Mouse (Mus musculus) lung, embryonic 15.5 days (tissue): ENCODE data around the gene Lcat. TPM values are rescaled to one million over a fixed set of nuclear protein-coding genes. Genes with fewer than 3 reads are reported as not detected.

Experiments used
- ATAC-seq: fragments of 200-750 bp; cut with Nextera tagmentation; 2 replicates; pipeline ENCODE4 v1.8.0; 2017; ENCODE audit warnings: moderate number of reproducible peaks, borderline replicate concordance; ENCODE audit not compliant: low FRiP score, low TSS enrichment; ENCODE audit errors: extremely low read depth
- H3K27ac ChIP-seq: fragments of 300-500 bp; sonication (generic); 2 replicates; pipeline ENCODE4 v1.5.1; 2015; ENCODE audit warnings: moderate library complexity, mild to moderate bottlenecking, inconsistent platforms
- H3K27me3 ChIP-seq: fragments of 300-500 bp; sonication (generic); 2 replicates; pipeline ENCODE4 v1.6.1; 2015; ENCODE audit warnings: inconsistent platforms
- H3K36me3 ChIP-seq: fragments of 300-500 bp; sonication (generic); 2 replicates; pipeline ENCODE4 v1.6.1; 2015; ENCODE audit warnings: inconsistent platforms
- H3K4me1 ChIP-seq: fragments of 300-500 bp; sonication (generic); 2 replicates; pipeline ENCODE4 v1.6.1; 2015; ENCODE audit warnings: inconsistent platforms
- H3K4me2 ChIP-seq: fragments of 300-500 bp; sonication (generic); 2 replicates; pipeline ENCODE4 v1.6.1; 2015; ENCODE audit warnings: inconsistent platforms, mild to moderate bottlenecking, moderate library complexity
- H3K4me3 ChIP-seq: fragments of 300-500 bp; sonication (generic); 2 replicates; pipeline ENCODE4 v1.5.1; 2015; ENCODE audit warnings: mild to moderate bottlenecking, inconsistent platforms
- H3K9ac ChIP-seq: fragments of 300-500 bp; sonication (generic); 2 replicates; pipeline ENCODE4 v1.6.1; 2015; ENCODE audit warnings: inconsistent platforms
- H3K9me3 ChIP-seq: fragments of 300-500 bp; sonication (generic); 2 replicates; pipeline ENCODE4 v1.6.1; 2016; ENCODE audit warnings: inconsistent platforms
- WGBS: fragments of 180-500 bp; shearing (Covaris S2); methylation state at CpG from one replicate; pipeline ENCODE4 v1.1.7; 2015; 5-methylcytosine and 5-hydroxymethylcytosine counted together
- polyA plus RNA-seq: library from polyadenylated mRNA; unstranded; fragments of >200 nt; fragmentation: Nextera tagmentation; extraction: Ambion mirVana; gene quantifications from 2 replicates; pipeline ENCODE4 v1.2.1, GENCODE M21; 2015

Gene Lcat
- polyA plus RNA-seq, 1 experiment from 2014 or later, result 1.2 TPM

- no peaks in the 10 kb centered on the region for H3K27me3 ChIP-seq
- no peak overlapping the region for H3K27ac ChIP-seq
- H3K4me1 ChIP-seq, result peaks cover 7% of the 10 kb centered on the region
- peaks cover 48% of the 10 kb centered on the region for H3K36me3 ChIP-seq
- H3K4me2 ChIP-seq, result no peak overlapping the region
- no peak overlapping the region for H3K4me3 ChIP-seq
- no peaks in the 10 kb centered on the region for H3K9me3 ChIP-seq
- WGBS, result 92% methylated on average over 11 of the region's 11 CpGs
- H3K9ac ChIP-seq, result no peak overlapping the region
- no peak for ATAC-seq
Observed at GRCm38 (mm10) chr8:105942026-105942425, 1.2 kb downstream of the Lcat start.

GRCm38 (mm10) chr8:105938306-105938669 lies 4.9 kb downstream of the Lcat start, which contains the start of gene Psmb10:
TSS of gene Psmb10 (minus strand) at chr8:105938444.
- WGBS, result 19% methylated on average over 4 of the region's 4 CpGs
- H3K36me3 ChIP-seq, result peaks cover 11% of the 10 kb centered on the region

GRCm38 (mm10) chr8:105937496-105938305 lies 5.5 kb downstream of the Lcat start:
- peak overlapping the region; percentile 88 for H3K27ac ChIP-seq
- 0 out of 2 replicates have a peak, but pooled peaks cover 6% of the 10 kb centered on the region for H3K36me3 ChIP-seq
- H3K27me3 ChIP-seq, result no peaks in the 10 kb centered on the region
- WGBS, result under 1% methylated on average over 33 of the region's 33 CpGs
- peak overlapping the region; percentile 91 for H3K4me3 ChIP-seq
- 0 out of 2 replicates have a peak, but pooled peaks have one; percentile 9 for ATAC-seq
- no peaks in the 10 kb centered on the region for H3K9me3 ChIP-seq
- peak overlapping the region; percentile 95 for H3K4me2 ChIP-seq
- H3K4me1 ChIP-seq, result peaks cover 16% of the 10 kb centered on the region
- H3K9ac ChIP-seq, result peak overlapping the region; percentile 74

More at GRCm38 (mm10) chr8:105938306-105938669, 4.9 kb downstream of the Lcat start, which contains the start of gene Psmb10:
- no peaks in the 10 kb centered on the region for H3K27me3 ChIP-seq
- H3K4me2 ChIP-seq, result peak within 1 kb of the TSS; percentile 95
- H3K4me1 ChIP-seq, result peaks cover 16% of the 10 kb centered on the region
- peak within 1 kb of the TSS; percentile 91 for H3K4me3 ChIP-seq
- ATAC-seq, result no peak
- H3K9me3 ChIP-seq, result no peaks in the 10 kb centered on the region
- peak within 1 kb of the TSS; percentile 74 for H3K9ac ChIP-seq
- peak within 1 kb of the TSS; percentile 88 for H3K27ac ChIP-seq

GRCm38 (mm10) chr8:105936866-105937475 lies 6.2 kb downstream of the Lcat start:
- H3K4me2 ChIP-seq, result peak overlapping the region; percentile 95
- no peaks in the 10 kb centered on the region for H3K27me3 ChIP-seq
- WGBS, result under 1% methylated on average over 30 of the region's 30 CpGs
- peak overlapping the region; percentile 74 for H3K9ac ChIP-seq
- H3K36me3 ChIP-seq, result 0 out of 2 replicates have a peak, but pooled peaks cover 6% of the 10 kb centered on the region
- peak overlapping the region; percentile 91 for H3K4me3 ChIP-seq
- peaks cover 16% of the 10 kb centered on the region for H3K4me1 ChIP-seq
- H3K9me3 ChIP-seq, result no peaks in the 10 kb centered on the region
- peak overlapping the region; percentile 88 for H3K27ac ChIP-seq
- peak; percentile 90 for ATAC-seq

GRCm38 (mm10) chr8:105935863-105936603 lies 7.1 kb downstream of the Lcat start:
- 21% methylated on average over 7 of the region's 7 CpGs for WGBS
- Histone ChIP-seq H3K27ac (no peak overlapping the region; the same call in 1 of the 2 replicates), H3K9me3 (no peaks in the 10 kb centered on the region), H3K4me3 (peak overlapping the region; percentile 91), H3K4me1 (peaks cover 16% of the 10 kb centered on the region), H3K4me2 (peak overlapping the region; percentile 95), H3K27me3 (no peaks in the 10 kb centered on the region), H3K9ac (peak overlapping the region; percentile 74; the same call in 1 of the 2 replicates), H3K36me3 (peaks cover 2% of the 10 kb centered on the region; the same call in 1 of the 2 replicates)
- ATAC-seq, result 0 out of 2 replicates have a peak, but pooled peaks have one; percentile 0

- Histone ChIP-seq H3K4me3 (no peak overlapping the region), H3K27ac (no peak overlapping the region), H3K9ac (no peak overlapping the region), H3K4me1 (peaks cover 16% of the 10 kb centered on the region), H3K36me3 (no peaks in the 10 kb centered on the region; the same call in 1 of the 2 replicates), H3K9me3 (no peaks in the 10 kb centered on the region), H3K27me3 (no peaks in the 10 kb centered on the region), H3K4me2 (no peak overlapping the region)
- ATAC-seq, result no peak
- WGBS, result 66% methylated on average over 6 of the region's 6 CpGs
Observed at GRCm38 (mm10) chr8:105935105-105935504, 8.1 kb downstream of the Lcat start.

GRCm38 (mm10) chr8:105933762-105934161 lies 9.4 kb downstream of the Lcat start, which contains the start of gene Ctrl:
TSS of gene Ctrl (minus strand) at chr8:105933862.
- H3K4me3 ChIP-seq, result no peak within 1 kb of the TSS
- H3K4me1 ChIP-seq, result peaks cover 16% of the 10 kb centered on the region

GRCm38 (mm10) chr8:105932525-105932924 lies 10.7 kb downstream of the Lcat start:
- no peak for ATAC-seq
- no peak overlapping the region for H3K4me2 ChIP-seq
- H3K4me1 ChIP-seq, result peaks cover 9% of the 10 kb centered on the region; the same call in 1 of the 2 replicates
- no peaks in the 10 kb centered on the region for H3K9me3 ChIP-seq
- no peak overlapping the region for H3K4me3 ChIP-seq
- no peak overlapping the region for H3K9ac ChIP-seq
- H3K27me3 ChIP-seq, result no peaks in the 10 kb centered on the region
- no peak overlapping the region for H3K27ac ChIP-seq
- WGBS, result 86% methylated on average over 11 of the region's 11 CpGs
- H3K36me3 ChIP-seq, result peaks cover 9% of the 10 kb centered on the region

More at GRCm38 (mm10) chr8:105933762-105934161, 9.4 kb downstream of the Lcat start, which contains the start of gene Ctrl:
- Histone ChIP-seq H3K9me3 (no peaks in the 10 kb centered on the region), H3K4me2 (no peak within 1 kb of the TSS), H3K27ac (no peak within 1 kb of the TSS), H3K27me3 (no peaks in the 10 kb centered on the region), H3K9ac (no peak within 1 kb of the TSS), H3K36me3 (peaks cover 9% of the 10 kb centered on the region)
- no peak for ATAC-seq
- WGBS, result 86% methylated on average over 2 of the region's 2 CpGs

- H3K36me3 ChIP-seq, result peaks cover 9% of the 10 kb centered on the region
- WGBS, result 92% methylated on average over 3 of the region's 3 CpGs
- H3K4me3 ChIP-seq, result no peak overlapping the region
- H3K27ac ChIP-seq, result no peak overlapping the region
- H3K27me3 ChIP-seq, result no peaks in the 10 kb centered on the region
- no peak overlapping the region for H3K4me2 ChIP-seq
- H3K4me1 ChIP-seq, result peaks cover 4% of the 10 kb centered on the region; the same call in 1 of the 2 replicates
- no peak for ATAC-seq
- H3K9me3 ChIP-seq, result no peaks in the 10 kb centered on the region
- no peak overlapping the region for H3K9ac ChIP-seq
Observed at GRCm38 (mm10) chr8:105931271-105931670, 11.9 kb downstream of the Lcat start.

GRCm38 (mm10) chr8:105930602-105931001 lies 12.6 kb downstream of the Lcat start:
- ATAC-seq, result no peak; the same call in 1 of the 2 replicates
- peaks cover 9% of the 10 kb centered on the region for H3K36me3 ChIP-seq
- H3K4me2 ChIP-seq, result no peak overlapping the region
- no peak overlapping the region for H3K27ac ChIP-seq
- H3K9me3 ChIP-seq, result no peaks in the 10 kb centered on the region
- no peaks in the 10 kb centered on the region for H3K27me3 ChIP-seq
- no peak overlapping the region for H3K4me3 ChIP-seq
- no peaks in the 10 kb centered on the region for H3K4me1 ChIP-seq
- no peak overlapping the region for H3K9ac ChIP-seq
- 17% methylated on average over 8 of the region's 8 CpGs for WGBS

GRCm38 (mm10) chr8:105925123-105925522 lies 18.1 kb downstream of the Lcat start:
- H3K36me3 ChIP-seq, result peaks cover 12% of the 10 kb centered on the region
- no peaks in the 10 kb centered on the region for H3K27me3 ChIP-seq
- H3K4me3 ChIP-seq, result no peak overlapping the region
- no peak overlapping the region for H3K4me2 ChIP-seq
- H3K9me3 ChIP-seq, result no peaks in the 10 kb centered on the region
- no peak overlapping the region for H3K9ac ChIP-seq
- no peaks in the 10 kb centered on the region for H3K4me1 ChIP-seq
- 60% methylated on average over 3 of the region's 3 CpGs for WGBS
- no peak for ATAC-seq
- no peak overlapping the region for H3K27ac ChIP-seq
